Mouse (Mus musculus): ENCODE results near the gene Dtymk.
"Not testable (repeated sequence)": the region's sequence is repeated elsewhere in the genome, so short reads cannot be mapped to it uniquely, and the experiment has no call there.

DNA sequence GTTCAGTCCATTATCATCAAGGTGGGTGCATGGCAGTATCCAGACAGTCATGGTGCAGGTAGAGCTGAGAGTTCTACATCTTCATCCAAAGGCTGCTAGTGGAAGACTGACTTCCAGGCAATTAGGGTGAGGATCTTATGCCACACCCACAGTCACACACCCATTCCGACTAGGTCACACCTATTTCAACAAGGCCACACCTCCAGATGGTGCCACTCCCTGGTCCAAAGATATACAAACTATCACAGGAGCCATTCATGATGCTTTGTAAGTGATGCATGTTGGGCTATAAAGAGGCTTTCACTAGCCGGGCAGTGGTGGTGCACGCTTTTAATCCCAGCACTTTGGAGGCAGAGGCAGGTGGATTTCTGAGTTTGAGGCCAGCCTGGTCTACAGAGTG is 38.2 kb downstream of the Dtymk start:
- not testable (repeated sequence) for TF ChIP-seq POLR2A (IDR thresholded peaks at IDR 0.05; ENCODE audit: insufficient read length, low read depth); SRF (IDR thresholded peaks at IDR 0.05; ENCODE audit: control insufficient read depth, insufficient read length, low read depth); USF1 (IDR thresholded peaks at IDR 0.05; ENCODE audit: low read depth); CEBPB (IDR thresholded peaks at IDR 0.05; ENCODE audit: insufficient read depth, poor library complexity, severe bottlenecking); TCF12 (IDR thresholded peaks at IDR 0.05; ENCODE audit: insufficient read depth, poor library complexity, severe bottlenecking); MAX (IDR thresholded peaks at IDR 0.05; ENCODE audit: low read depth); REST (IDR thresholded peaks at IDR 0.05; ENCODE audit: insufficient read depth, insufficient read length); E2F4 (IDR thresholded peaks at IDR 0.05; ENCODE audit: insufficient read depth); MYOD1 (IDR thresholded peaks at IDR 0.05; ENCODE audit: control insufficient read depth in 1 of 3, insufficient read length in 2 of 3, low read depth in 2 of 3)
